20 mouse cellular contexts compared by ENCODE assay signal in the genomic region with DNA sequence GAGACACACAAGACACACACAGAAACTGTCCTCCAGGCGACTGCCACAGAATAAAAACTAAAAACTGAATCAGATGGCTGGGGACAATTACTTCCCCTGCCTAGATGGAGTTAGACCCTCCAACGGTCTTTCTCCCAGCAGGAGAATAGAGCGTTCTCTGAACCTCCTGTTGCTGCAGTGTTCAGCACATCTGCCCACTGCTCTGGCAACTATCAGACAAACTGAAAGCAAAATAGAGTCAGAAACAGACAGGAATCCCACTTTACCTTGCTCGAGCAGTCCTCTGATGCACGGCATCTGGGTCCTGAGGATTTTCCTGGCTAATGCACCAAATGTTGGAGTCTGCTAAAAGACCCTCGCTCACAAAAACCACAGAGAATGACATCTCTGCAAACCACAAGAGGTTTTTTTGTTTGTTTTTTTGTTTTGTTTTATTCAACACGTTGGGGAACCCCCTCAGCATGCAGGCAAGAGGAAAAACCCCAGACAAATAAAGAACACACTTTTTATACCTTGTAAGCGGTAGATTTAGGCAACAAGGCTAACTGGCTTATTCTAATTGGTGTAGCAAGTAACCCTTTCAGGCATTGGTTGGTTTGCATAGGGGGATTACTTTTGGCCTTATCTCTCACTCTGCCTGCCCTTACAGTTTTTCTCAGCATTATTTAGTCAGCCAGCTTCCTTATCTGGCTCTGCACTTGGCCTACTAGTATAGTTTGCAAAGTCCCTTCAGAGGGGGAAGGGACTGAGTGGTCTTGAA. TPM values are rescaled to one million over a fixed set of nuclear protein-coding genes. Genes with fewer than 3 reads are reported as not detected.
DNase-seq lines count a peak whose midpoint lies in the region; ATAC-seq and TF ChIP-seq lines count a peak whose summit lies in the region.
"Had no signal": no experiment of that assay in that cellular context is flagged by ENCODE, and none has a peak within 500 bp of the region (broad histone marks: within the 10 kb centered on the region; RNA-seq: fewer than 3 reads in every experiment).

No protein-coding gene starts in this region.

- no peaks in the 10 kb centered on the region for H3K36me3 ChIP-seq in forebrain, embryonic 11.5 days (ENCODE audit: control insufficient read depth, insufficient read depth, low read length)
- H3K36me3 ChIP-seq in forebrain, embryonic 15.5 days = no peaks in the 10 kb centered on the region
- peaks cover 37% of the 10 kb centered on the region for H3K36me3 ChIP-seq in G1E (replicated peaks)
- no peaks in the 10 kb centered on the region; the same call in 1 of the 2 replicates for H3K36me3 ChIP-seq in liver, postnatal 0 days (replicated peaks; ENCODE audit: insufficient read depth, low read length)

- H3K27ac ChIP-seq in forebrain, embryonic 11.5 days (ENCODE audit: low read depth, low read length) = no peak overlapping the region
- no peak overlapping the region for H3K27ac ChIP-seq in forebrain, embryonic 15.5 days (replicated peaks)
- no peak overlapping the region for H3K27ac ChIP-seq in liver, postnatal 0 days (ENCODE audit: low read depth)
- H3K27ac ChIP-seq: forebrain, embryonic 13.5 days; heart, adult 2 months; hindbrain, embryonic 13.5 days; kidney, postnatal 0 days; midbrain, embryonic 12.5 days had no signal

- TF ChIP-seq EP300 in liver, postnatal 0 days (IDR thresholded peaks at IDR 0.05; ENCODE audit: low read depth) = peak; percentile 30; the same call in 1 of the 2 replicates

- H3K4me1 ChIP-seq in forebrain, embryonic 11.5 days (replicated peaks; ENCODE audit: control insufficient read depth, insufficient read depth, low read length) = no peaks in the 10 kb centered on the region
- H3K4me1 ChIP-seq in forebrain, embryonic 15.5 days = no peaks in the 10 kb centered on the region
- H3K4me1 ChIP-seq in G1E (ENCODE audit: insufficient read depth, low read depth, low read length) = peaks cover 33% of the 10 kb centered on the region
- H3K4me1 ChIP-seq in liver, postnatal 0 days (ENCODE audit: insufficient read depth) = no peaks in the 10 kb centered on the region
- H3K4me1 ChIP-seq: forebrain, embryonic 13.5 days; hindbrain, embryonic 13.5 days; midbrain, embryonic 12.5 days had no signal

- no peak overlapping the region for H3K4me2 ChIP-seq in forebrain, embryonic 11.5 days (ENCODE audit: low read depth, low read length, severe bottlenecking)
- H3K4me2 ChIP-seq in forebrain, embryonic 15.5 days (replicated peaks) = no peak overlapping the region
- H3K4me2 ChIP-seq in liver, postnatal 0 days (ENCODE audit: low read depth, low read length) = no peak overlapping the region
- H3K4me2 ChIP-seq: forebrain, embryonic 13.5 days; hindbrain, embryonic 13.5 days; midbrain, embryonic 12.5 days had no signal

- peak; percentile 2 for DNase-seq in forebrain, embryonic 11.5 days (ENCODE audit: low spot score)
- DNase-seq in G1E (ENCODE audit: low spot score) = peak; percentile 56
- DNase-seq in induced T-regulatory cell, adult 2 months (ENCODE audit: low read depth) = peak; percentile 14
- DNase-seq in liver, postnatal 0 days = no peak
- DNase-seq in thymus, postnatal 36 days = no peak
- no peak for DNase-seq in frontal cortex, postnatal 10 days (ENCODE audit: low spot score in 2 of 2)
- DNase-seq in spleen, postnatal 4 days (ENCODE audit: low spot score in 2 of 2) = no peak
- DNase-seq: adrenal gland, postnatal 14 days; cerebellum, adult 9-10 months; gastrocnemius, postnatal 14 days; heart, adult 2 months; kidney, adult 2 months; lung, adult 18-20 months; lung, postnatal 10 days; thymus, postnatal 25 days had no signal

- no peak overlapping the region for H3K4me3 ChIP-seq in forebrain, embryonic 11.5 days (ENCODE audit: low read depth, low read length)
- no peak overlapping the region for H3K4me3 ChIP-seq in forebrain, embryonic 15.5 days
- peak overlapping the region; percentile 73 for H3K4me3 ChIP-seq in G1E (ENCODE audit: low read depth, low read length)
- H3K4me3 ChIP-seq in liver, postnatal 0 days (ENCODE audit: low read depth, low read length) = no peak overlapping the region
- H3K4me3 ChIP-seq: forebrain, embryonic 13.5 days; heart, adult 2 months; hindbrain, embryonic 13.5 days; midbrain, embryonic 12.5 days had no signal

- H3K27me3 ChIP-seq in forebrain, embryonic 11.5 days (ENCODE audit: control insufficient read depth, insufficient read depth, low read length) = no peaks in the 10 kb centered on the region
- H3K27me3 ChIP-seq in forebrain, embryonic 15.5 days = no peaks in the 10 kb centered on the region
- no peaks in the 10 kb centered on the region for H3K27me3 ChIP-seq in G1E (ENCODE audit: insufficient read depth, low read length)
- no peaks in the 10 kb centered on the region for H3K27me3 ChIP-seq in liver, postnatal 0 days (ENCODE audit: insufficient read depth, low read length)
- H3K27me3 ChIP-seq: forebrain, embryonic 13.5 days; hindbrain, embryonic 13.5 days; midbrain, embryonic 12.5 days had no signal

- WGBS in forebrain, embryonic 11.5 days = 93% methylated on average over 8 of the region's 8 CpGs
- WGBS in forebrain, embryonic 15.5 days = 88% methylated on average over 8 of the region's 8 CpGs
- 76% methylated on average over 8 of the region's 8 CpGs for WGBS in liver, postnatal 0 days (ENCODE audit: insufficient replicate concordance)

- no peak overlapping the region for H3K9ac ChIP-seq in forebrain, embryonic 11.5 days (ENCODE audit: low read length)
- H3K9ac ChIP-seq in forebrain, embryonic 15.5 days (replicated peaks) = no peak overlapping the region
- no peak overlapping the region for H3K9ac ChIP-seq in liver, postnatal 0 days (replicated peaks)
- H3K9ac ChIP-seq: forebrain, embryonic 13.5 days; hindbrain, embryonic 13.5 days; midbrain, embryonic 12.5 days had no signal

- no peak for ATAC-seq in forebrain, embryonic 11.5 days (replicated peaks; ENCODE audit: low FRiP score)
- no peak for ATAC-seq in forebrain, embryonic 15.5 days (replicated peaks)
- ATAC-seq in G1E (ENCODE audit: extremely low read depth, insufficient number of reproducible peaks, low FRiP score, poor library complexity, severe bottlenecking) = peak; percentile 73
- ATAC-seq in liver, postnatal 0 days = peak; percentile 23; the same call in 1 of the 2 replicates
- ATAC-seq: forebrain, embryonic 13.5 days had no signal

- TF ChIP-seq CTCF in G1E (IDR thresholded peaks at IDR 0.05; ENCODE audit: low read depth, low read length) = no peak
- no peak for TF ChIP-seq CTCF in liver, postnatal 0 days (IDR thresholded peaks at IDR 0.05; ENCODE audit: low read depth)

- no peaks in the 10 kb centered on the region for H3K9me3 ChIP-seq in forebrain, embryonic 11.5 days (ENCODE audit: control insufficient read depth, low read length)
- H3K9me3 ChIP-seq in forebrain, embryonic 15.5 days = no peaks in the 10 kb centered on the region
- peaks cover 18% of the 10 kb centered on the region for H3K9me3 ChIP-seq in G1E (replicated peaks)
- no peaks in the 10 kb centered on the region; the same call in 1 of the 2 replicates for H3K9me3 ChIP-seq in liver, postnatal 0 days (ENCODE audit: low read length)
- H3K9me3 ChIP-seq: forebrain, embryonic 13.5 days; hindbrain, embryonic 13.5 days; midbrain, embryonic 12.5 days had no signal

RNA-seq across cellular contexts. Expression of gene D10Wsu102e, which starts 24.6 kb away (rescaled TPM):
- polyA plus RNA-seq in forebrain, embryonic 11.5 days (2014; fragmentation: Nextera tagmentation; extraction: Ambion mirVana) = 1.4 and 1.6 TPM in 2 replicates
- polyA plus RNA-seq in forebrain, embryonic 15.5 days (2015; fragmentation: Nextera tagmentation; extraction: Ambion mirVana) = 1.1 TPM in 2 replicates
- total RNA-seq in G1E (2014; fragmentation: Nextera tagmentation) = 5.5 TPM in 2 replicates
- 2.0 and 2.3 TPM in 2 replicates for total RNA-seq in G1E (2017)
- polyA plus RNA-seq in G1E (2012) = 0.54 and 0.67 TPM in 2 replicates
- 0.14 and 0.16 TPM in 2 replicates for polyA plus RNA-seq in liver, postnatal 0 days (2015; fragmentation: Nextera tagmentation; extraction: Ambion mirVana)

RNA-seq across cellular contexts. Expression of gene Slc41a2, which starts 47.0 kb away (rescaled TPM):
- polyA plus RNA-seq in forebrain, embryonic 11.5 days (2014; fragmentation: Nextera tagmentation; extraction: Ambion mirVana) = 0.56 and 1.2 TPM in 2 replicates
- polyA plus RNA-seq in forebrain, embryonic 15.5 days (2015; fragmentation: Nextera tagmentation; extraction: Ambion mirVana) = 4.0 and 4.4 TPM in 2 replicates
- total RNA-seq in G1E (2014; fragmentation: Nextera tagmentation) (not detected in 2 replicates), G1E (2017) (0.05 TPM in 1 of 2 replicates, not detected in the other)
- polyA plus RNA-seq in G1E (2012) = not detected in 2 replicates
- 0.20 and 0.76 TPM in 2 replicates for polyA plus RNA-seq in liver, postnatal 0 days (2015; fragmentation: Nextera tagmentation; extraction: Ambion mirVana)

Comparison
In these comparisons a context has a peak if more than half of its experiments do, and no peak if none do; other contexts are left out.
1. ATAC-seq: peak in G1E (single experiment) and liver, postnatal 0 days (single experiment); none in forebrain, embryonic 11.5 days (single experiment) and forebrain, embryonic 15.5 days (single experiment).
2. DNase-seq: peak in forebrain, embryonic 11.5 days (single experiment), G1E (single experiment) and induced T-regulatory cell, adult 2 months (single experiment); none in liver, postnatal 0 days (single experiment), thymus, postnatal 36 days (0 of 2), frontal cortex, postnatal 10 days (0 of 2) and spleen, postnatal 4 days (0 of 2).